Mouse (Mus musculus): ENCODE measurements around the gene Nmbr. TPM values are rescaled to one million over a fixed set of nuclear protein-coding genes. Genes with fewer than 3 reads are reported as not detected.

Gene Nmbr
- polyA plus RNA-seq, 1 experiment from 2014 or later: 0.33 TPM

DNA sequence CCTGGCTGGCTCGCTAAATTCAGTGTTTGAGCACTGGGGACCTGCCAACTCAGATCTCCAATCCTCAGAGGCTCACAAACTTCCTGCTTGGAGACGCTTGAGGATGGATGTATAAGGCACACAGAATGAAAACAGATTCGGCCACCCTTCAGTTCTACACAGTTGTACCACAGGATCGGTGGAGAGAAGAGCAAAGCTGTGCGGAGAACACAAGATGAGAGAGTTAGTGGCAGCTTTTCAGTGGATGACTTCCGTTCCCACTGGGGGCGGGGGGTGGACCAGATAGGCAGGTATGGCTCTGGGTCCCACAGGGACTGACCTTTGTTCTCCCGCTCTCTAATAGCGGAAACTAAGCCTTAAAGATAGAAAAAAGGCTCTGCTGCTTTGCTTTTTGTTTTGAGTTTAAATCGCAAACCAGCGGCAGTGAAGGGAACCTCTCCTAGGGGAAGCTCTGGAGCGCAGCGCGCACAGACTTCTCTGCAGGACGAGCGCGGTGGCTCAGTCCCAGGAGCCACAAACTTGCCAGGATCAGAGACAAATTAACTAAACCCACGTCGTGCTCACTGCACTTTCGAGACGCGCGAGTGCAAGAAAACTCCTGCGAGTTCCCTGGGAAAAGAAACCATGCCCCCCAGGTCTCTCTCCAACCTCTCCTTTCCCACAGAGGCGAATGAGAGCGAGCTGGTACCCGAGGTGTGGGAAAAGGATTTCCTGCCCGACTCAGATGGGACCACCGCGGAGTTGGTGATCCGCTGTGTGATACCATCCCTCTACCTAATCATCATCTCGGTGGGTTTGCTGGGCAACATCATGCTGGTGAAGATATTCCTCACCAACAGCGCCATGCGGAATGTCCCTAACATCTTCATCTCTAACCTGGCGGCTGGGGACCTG lies 54.5 kb downstream of the Nmbr start:
- 2% methylated on average over 35 of the region's 35 CpGs for WGBS
- ATAC-seq (ENCODE audit: low FRiP score, low read depth): peak; percentile 59; the same call in 1 of the 2 replicates
- H3K9ac ChIP-seq (replicated peaks): peak overlapping the region; percentile 13; the same call in 1 of the 2 replicates

DNA sequence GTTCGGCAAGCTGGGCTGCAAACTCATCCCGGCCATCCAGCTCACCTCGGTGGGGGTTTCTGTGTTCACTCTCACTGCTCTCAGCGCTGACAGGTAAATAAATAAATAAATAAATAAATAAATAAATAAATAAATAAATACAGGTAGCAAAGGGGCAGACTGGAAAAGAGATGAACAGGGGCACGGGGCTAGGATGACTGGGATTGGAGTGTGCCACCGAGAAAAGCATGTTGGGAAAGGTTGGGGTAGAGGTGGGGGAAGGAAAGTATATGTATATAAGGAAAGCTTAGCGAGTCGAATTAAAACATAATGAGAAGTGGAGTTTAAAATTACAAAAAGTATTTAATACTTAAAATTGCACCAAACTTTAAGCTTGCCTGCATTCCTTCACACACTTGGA lies 55.2 kb downstream of the Nmbr start:
- WGBS: 21% methylated on average over 8 of the region's 8 CpGs
- peak overlapping the region; percentile 40 for H3K4me3 ChIP-seq
- peaks cover 15% of the 10 kb centered on the region for H3K27me3 ChIP-seq
- peaks cover 10% of the 10 kb centered on the region for H3K4me1 ChIP-seq
- peak; percentile 33 for ATAC-seq (ENCODE audit: low FRiP score, low read depth)
- H3K36me3 ChIP-seq: no peaks in the 10 kb centered on the region
- H3K9ac ChIP-seq (replicated peaks): 0 out of 2 replicates have a peak overlapping the region, but pooled peaks have one; percentile 13
- H3K9me3 ChIP-seq: no peaks in the 10 kb centered on the region
- no peak overlapping the region for H3K27ac ChIP-seq (replicated peaks)
- peak overlapping the region; percentile 76 for H3K4me2 ChIP-seq (replicated peaks)

More for the DNA sequence above, 54.5 kb downstream of the Nmbr start:
- Histone ChIP-seq H3K4me1 (peaks cover 10% of the 10 kb centered on the region), H3K4me2 (replicated peaks) (peak overlapping the region; percentile 76), H3K4me3 (peak overlapping the region; percentile 40), H3K27ac (replicated peaks) (no peak overlapping the region), H3K27me3 (peaks cover 15% of the 10 kb centered on the region), H3K36me3 (no peaks in the 10 kb centered on the region), H3K9me3 (no peaks in the 10 kb centered on the region)

DNA sequence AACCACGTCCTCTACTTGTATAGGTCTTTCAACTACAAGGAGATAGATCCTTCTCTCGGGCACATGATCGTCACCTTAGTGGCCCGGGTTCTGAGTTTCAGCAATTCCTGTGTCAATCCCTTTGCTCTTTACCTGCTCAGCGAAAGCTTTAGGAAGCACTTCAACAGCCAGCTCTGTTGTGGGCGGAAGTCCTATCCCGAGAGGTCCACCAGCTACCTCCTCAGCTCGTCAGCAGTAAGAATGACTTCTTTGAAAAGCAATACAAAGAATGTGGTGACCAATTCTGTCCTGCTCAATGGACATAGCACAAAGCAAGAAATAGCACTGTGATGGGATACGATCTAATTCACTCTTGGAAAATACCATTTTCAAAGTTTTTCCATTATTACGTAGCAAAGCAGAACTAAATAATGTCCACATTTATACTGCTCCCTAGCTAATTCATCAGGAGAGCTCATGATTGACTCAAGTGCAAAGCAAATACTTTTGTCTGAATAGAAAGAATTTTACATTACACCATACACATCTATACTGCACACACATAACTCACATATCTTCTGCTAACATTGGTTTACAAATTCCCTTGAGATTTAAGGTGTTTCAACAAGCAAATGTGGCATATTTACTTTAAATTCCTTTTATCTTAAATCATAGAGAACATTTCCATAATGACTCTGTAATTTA lies 65.0 kb downstream of the Nmbr start:
- no peak overlapping the region for H3K27ac ChIP-seq (replicated peaks)
- H3K27me3 ChIP-seq: no peaks in the 10 kb centered on the region
- no peak overlapping the region for H3K4me3 ChIP-seq
- no peak for ATAC-seq (ENCODE audit: low FRiP score, low read depth)
- no peaks in the 10 kb centered on the region for H3K36me3 ChIP-seq
- no peaks in the 10 kb centered on the region for H3K9me3 ChIP-seq
- H3K9ac ChIP-seq (replicated peaks): no peak overlapping the region
- 89% methylated on average over 10 of the region's 10 CpGs for WGBS
- no peak overlapping the region for H3K4me2 ChIP-seq (replicated peaks)
- H3K4me1 ChIP-seq: no peaks in the 10 kb centered on the region

DNA sequence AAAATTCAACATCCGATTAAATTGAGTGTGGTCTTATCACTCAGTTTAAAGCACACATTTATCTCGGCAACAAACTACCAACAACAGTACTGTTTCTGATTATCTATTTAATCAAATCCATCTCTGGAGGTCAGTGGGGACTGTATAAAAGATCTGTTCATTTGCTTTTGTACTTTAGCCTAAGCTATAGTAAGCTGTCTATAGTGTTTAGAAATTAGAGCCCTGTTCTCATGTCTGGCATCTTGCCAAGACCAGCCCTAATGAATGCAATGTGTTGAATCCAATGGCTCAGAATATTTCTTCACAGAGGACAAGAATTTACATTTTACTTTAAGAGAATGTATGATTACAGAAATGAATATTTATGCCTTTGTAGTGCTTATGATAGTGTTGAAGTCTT lies 69.1 kb downstream of the Nmbr start:
- Histone ChIP-seq H3K9me3 (no peaks in the 10 kb centered on the region), H3K4me2 (replicated peaks) (no peak overlapping the region), H3K27ac (replicated peaks) (no peak overlapping the region), H3K4me1 (no peaks in the 10 kb centered on the region), H3K36me3 (no peaks in the 10 kb centered on the region), H3K27me3 (no peaks in the 10 kb centered on the region), H3K4me3 (no peak overlapping the region), H3K9ac (replicated peaks) (no peak overlapping the region)
- peak; percentile 70 for ATAC-seq (ENCODE audit: low FRiP score, low read depth)
- 67% methylated on average over 2 of the region's 2 CpGs for WGBS

DNA sequence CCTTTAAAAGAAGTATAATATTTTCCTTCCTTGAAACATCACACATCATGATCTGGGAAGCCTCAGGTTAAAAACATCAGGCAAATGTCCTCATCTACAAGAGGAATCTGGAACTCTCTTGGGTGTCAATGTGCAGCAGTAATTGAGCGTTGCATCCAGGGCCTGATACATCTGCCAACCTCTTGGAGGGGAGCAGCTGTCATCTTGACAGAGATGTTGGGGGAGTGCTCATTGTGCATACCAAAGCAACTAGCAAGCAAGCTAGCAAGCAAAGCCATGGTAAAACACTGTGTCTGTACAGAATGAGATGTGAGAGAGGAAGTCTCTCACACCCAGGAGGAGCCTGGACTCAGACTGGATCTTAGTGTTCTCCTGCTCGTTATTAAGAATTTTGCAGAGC lies 84.6 kb downstream of the Nmbr start:
- H3K4me2 ChIP-seq (replicated peaks): no peak overlapping the region
- H3K27me3 ChIP-seq: no peaks in the 10 kb centered on the region
- WGBS: 76% methylated on average over 2 of the region's 2 CpGs
- no peak overlapping the region for H3K4me3 ChIP-seq
- no peak for ATAC-seq (ENCODE audit: low FRiP score, low read depth)
- no peaks in the 10 kb centered on the region for H3K4me1 ChIP-seq
- no peak overlapping the region for H3K9ac ChIP-seq (replicated peaks)
- H3K9me3 ChIP-seq: no peaks in the 10 kb centered on the region
- no peak overlapping the region for H3K27ac ChIP-seq (replicated peaks)
- H3K36me3 ChIP-seq: no peaks in the 10 kb centered on the region

DNA sequence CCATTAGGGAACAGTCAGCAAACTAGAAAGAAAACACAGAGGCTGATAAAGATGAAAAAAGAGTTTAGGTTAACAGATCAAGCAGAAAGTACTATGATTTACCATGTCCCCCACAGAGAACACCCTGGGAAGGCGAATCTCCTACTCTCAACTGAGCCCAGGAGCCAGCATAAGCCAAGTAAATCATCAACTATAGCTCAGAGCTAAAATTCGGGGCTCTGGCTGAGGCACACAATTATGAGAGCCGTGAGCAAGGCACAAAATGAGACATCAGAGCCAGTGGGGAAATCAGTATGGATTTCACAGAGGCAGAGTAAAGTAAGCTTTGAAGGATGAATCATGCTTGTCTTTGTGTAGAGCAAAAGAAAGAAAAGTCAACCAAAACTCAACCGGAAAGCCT lies 111.6 kb downstream of the Nmbr start:
- ATAC-seq (ENCODE audit: low FRiP score, low read depth): no peak
- H3K27me3 ChIP-seq: no peaks in the 10 kb centered on the region
- H3K9me3 ChIP-seq: no peaks in the 10 kb centered on the region
- no peak overlapping the region for H3K4me3 ChIP-seq
- H3K4me2 ChIP-seq (replicated peaks): no peak overlapping the region
- H3K9ac ChIP-seq (replicated peaks): no peak overlapping the region
- no peaks in the 10 kb centered on the region for H3K36me3 ChIP-seq
- WGBS: 79% methylated on average over 4 of the region's 4 CpGs
- H3K27ac ChIP-seq (replicated peaks): no peak overlapping the region
- no peaks in the 10 kb centered on the region for H3K4me1 ChIP-seq

Other genes with a start within 250 kb of the Nmbr start
- 2.7 and 4.3 TPM in 2 replicates for gene Adgrg6, start 159.9 kb upstream of the Nmbr start, polyA plus RNA-seq (2016; fragmentation: Nextera tagmentation; extraction: Ambion mirVana)
- gene Vta1, start within 50 bp of the Nmbr start, polyA plus RNA-seq (2016; fragmentation: Nextera tagmentation; extraction: Ambion mirVana): 193 and 214 TPM in 2 replicates
- gene Gje1, start 12.6 kb downstream of the Nmbr start, polyA plus RNA-seq (2016; fragmentation: Nextera tagmentation; extraction: Ambion mirVana): not detected in 2 replicates